Mouse (Mus musculus): ENCODE data around the gene Rfx3.

The Rfx3 gene

DNA sequence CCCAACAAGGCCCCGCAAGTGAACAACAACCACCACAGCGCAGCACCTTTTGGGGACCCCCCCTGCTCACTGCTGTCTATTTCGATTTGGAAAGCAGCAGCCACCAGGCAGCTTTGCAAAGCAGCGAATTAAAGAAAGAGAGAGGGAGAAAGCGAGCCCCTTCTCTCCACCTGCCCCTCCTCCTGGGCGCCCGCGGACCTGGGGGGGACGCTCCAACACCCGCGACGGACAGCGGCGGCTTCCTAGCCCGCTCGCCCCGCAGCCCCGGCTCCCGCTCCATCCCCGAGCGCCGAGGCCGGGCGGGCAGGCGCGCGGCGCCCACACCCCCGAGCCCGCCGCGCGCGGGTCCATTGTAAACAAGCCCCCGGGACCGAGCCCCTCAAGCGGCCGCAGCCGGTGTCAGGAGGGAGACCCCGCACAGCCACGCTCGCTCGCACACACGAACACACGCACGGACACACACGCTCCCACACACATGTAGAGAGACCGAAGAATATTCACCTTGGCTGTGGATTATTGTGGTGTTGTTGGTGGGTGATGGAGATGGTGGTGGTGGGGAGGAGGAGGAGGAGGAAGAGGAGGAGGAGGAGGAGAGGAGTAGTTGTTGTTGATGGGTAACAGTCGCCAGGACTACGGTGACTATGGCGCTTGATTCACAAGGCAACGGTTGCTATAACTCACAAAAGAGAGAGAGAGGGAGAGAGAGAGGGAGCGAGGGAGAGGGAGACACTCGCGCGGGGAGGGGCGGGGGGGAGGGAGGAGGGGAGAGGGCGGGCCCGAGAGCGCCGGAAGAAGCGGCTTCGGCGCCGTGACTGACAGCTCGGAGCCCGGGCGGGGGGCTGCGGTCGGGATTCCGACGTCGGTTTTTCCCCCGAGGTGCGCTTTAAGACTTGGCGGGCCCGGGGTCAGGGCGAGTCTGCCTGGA, at the start of gene Rfx3:
Rfx3 (minus strand) TSS at position 696 of the 925 bp plus-strand sequence.
- CTCF ChIA-PET: interaction anchor here in 1 of 4 experiments (0.6 to 0.7 kb wide), 2 partner anchors 591 to 903 kb away, joined by 4 to 5 read pairs; no protein-coding TSS in a partner anchor

DNA sequence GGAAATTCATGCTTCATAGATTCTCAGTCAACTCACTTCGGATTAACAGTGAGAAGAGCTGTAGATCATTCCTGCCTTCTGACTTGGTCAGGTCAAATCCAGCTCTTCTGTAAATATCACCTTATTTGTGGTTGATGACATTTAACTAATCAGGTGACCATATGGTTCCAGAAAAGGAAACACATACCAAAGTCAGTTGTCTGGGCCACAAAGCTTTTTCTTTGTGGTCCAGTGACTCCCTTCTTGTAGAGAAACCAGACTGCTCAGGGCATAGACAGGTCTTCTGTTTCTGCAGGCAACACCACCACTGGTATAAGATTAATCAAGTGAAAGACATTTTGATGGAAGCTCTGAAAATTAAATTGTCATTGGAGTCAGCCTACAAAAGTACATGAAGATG, 41.1 kb upstream of the Rfx3 start:
- ChIA-PET CTCF (no interaction called here), POLR2A (no interaction called here)

More for the DNA sequence above, at the start of gene Rfx3:
- POLR2A ChIA-PET: interaction anchor here (0.6 to 2.6 kb wide), 96 partner anchors 8 to 1887 kb away, joined by 3 to 44 read pairs (median 4); partner anchors contain the start of genes Pum3 (in 3 of the 4), Vldlr (in 2 of the 4), 9930021J03Rik (in 1 of the 4) and Glis3 (in 1 of the 4)

DNA sequence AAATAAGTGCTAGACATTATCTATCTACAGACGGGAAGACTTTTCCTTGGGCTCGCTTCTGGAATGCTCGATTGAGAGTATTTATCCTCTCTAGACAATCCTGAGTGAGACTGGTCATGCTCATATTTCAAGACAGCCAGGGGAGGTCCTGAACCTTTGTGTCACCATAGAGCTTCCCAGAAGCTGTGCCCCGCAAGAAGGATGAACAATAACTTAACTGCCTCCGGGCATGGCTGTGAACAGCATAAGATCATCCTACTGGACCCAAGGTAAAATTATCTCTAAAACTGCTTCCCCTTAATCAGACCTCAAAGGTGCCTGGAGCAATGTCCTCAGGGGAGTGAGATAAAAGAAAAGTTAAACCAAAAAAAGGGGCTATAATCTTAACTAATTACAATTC, 40.6 kb upstream of the Rfx3 start:
- CTCF ChIA-PET: no interaction called here
- POLR2A ChIA-PET: interaction anchor here in 1 of 4 experiments (0.5 kb wide), 1 partner anchor 36 kb away, joined by 4 read pairs; no protein-coding TSS in a partner anchor

DNA sequence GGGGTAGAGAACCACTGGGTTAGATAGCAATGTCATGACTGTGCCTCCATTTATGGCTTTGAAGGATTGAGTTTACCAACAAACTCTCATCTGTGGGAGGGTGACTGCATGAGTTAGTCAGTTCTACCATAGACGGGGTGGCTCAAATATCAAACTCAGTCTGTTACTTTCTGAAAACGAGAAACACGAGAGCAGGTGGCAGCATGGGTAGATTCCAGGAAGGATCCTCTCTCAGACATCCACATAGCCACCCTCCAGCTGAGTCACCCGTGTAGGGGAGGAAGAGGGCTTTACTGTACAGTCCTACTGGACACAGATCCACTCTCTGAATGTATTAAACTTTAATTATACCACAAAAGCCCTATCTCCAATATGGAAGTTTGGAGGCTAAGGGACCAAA, 38.3 kb upstream of the Rfx3 start:
- POLR2A ChIA-PET: no interaction called here
- CTCF ChIA-PET: no interaction called here

DNA sequence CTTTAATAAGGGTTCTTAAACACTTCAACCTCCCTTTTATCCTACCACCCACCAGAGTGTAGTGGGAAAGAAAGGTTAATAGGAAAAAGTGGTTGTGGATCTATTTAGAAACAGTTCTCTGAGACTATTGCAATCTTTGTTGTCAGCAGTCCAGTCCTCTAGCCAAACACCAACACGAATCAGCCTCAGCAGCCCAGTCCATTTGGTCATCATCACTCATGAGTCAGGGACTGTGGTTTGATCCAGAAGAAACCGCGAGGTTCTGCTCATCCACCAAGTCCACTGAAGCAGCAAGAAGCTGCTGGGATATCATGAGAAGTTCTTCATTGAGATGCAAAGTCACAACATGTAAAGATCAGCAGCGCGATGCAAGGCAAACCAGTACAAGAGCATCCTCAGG, 35.8 kb upstream of the Rfx3 start:
- ChIA-PET CTCF (no interaction called here), POLR2A (no interaction called here)

DNA sequence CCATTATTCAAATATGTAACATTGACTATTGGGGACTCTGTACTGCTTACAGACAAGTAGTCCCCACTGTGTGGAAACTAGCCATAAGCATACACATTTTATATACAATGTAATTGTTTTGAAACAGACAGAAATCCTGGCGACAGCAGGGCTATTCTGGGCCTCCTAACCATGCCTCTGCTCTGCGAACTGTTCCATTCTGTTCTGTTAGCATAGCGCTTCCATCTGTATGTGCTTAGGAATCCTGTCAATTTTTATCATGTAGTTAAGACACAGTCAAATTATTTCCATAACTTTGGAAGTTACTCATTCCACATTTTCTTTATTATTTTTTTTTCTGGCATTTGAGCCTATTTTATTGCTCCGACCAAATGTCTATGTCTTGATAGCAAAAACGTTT, 34.0 kb upstream of the Rfx3 start:
- CTCF ChIA-PET: no interaction called here
- POLR2A ChIA-PET: no interaction called here

DNA sequence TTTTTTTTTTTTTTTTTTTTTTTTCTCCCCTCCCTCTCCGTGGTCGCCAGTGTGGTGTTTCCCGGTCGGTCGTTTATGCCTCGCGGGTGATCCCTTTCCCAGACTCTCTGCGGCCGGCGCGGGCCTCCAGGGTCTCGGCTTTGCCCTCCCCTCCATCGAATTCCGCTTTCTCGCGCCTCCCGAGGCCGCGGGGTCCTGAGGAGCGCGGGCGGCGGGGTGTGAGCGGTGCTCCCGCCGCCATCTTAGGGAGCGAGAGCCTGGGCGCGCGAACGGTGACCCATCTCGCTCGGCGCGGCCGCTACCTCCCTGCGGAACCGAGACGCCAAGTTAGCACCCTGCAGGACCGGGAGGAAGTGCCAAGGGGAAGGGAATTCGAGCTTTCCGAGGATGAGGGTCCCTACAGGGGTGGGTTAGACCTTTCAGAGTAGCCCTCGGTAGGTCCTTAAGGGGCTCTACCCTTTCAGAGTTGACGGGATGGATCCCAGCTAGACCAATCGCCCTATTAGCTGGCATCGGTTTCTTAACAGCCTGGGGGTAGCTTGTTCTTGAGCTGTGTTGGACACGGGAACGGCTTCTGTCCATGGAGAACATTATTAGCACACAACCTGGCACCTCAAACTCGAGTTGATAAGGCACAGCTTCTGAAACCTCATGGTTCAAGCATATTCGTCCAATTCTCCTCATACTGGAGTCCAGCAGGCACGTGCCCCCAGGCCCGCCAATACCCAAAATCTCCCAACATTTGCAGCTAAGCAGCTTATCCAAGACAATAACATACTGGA, 943 bp upstream of the Rfx3 start:
- CTCF ChIA-PET: interaction anchor here in 3 of 4 experiments (0.5 to 0.7 kb wide), 4 partner anchors 182 to 902 kb away, joined by 3 to 5 read pairs (median 4); partner anchors contain the start of gene Pum3 (in 1 of the 3)
- POLR2A ChIA-PET: interaction anchor here (0.5 to 2.6 kb wide), 107 partner anchors 9 to 1886 kb away, joined by 3 to 44 read pairs (median 4); partner anchors contain the start of genes Pum3 (in 3 of the 4), Glis3 (in 2 of the 4), Vldlr (in 2 of the 4) and 9930021J03Rik (in 1 of the 4)

DNA sequence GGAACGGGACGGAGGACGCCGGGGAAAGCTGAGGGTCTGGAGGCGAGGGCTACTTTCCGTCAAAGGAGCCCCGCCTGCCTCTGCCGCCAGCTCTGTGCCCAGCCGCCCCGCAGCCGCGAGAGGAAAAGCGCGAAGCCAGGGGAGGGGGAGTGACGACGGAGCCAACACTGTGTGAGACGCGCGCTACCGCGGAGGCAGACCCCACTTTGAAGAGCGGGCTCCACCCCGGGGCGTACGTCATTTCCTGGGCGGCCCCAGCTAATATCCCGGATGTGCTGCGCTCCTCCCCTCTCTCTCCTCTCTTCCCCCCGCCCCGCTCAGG, 391 bp upstream of the Rfx3 start:
- ChIA-PET CTCF (interaction anchor here in 1 of 4 experiments (0.6 to 0.7 kb wide), 2 partner anchors 592 to 902 kb away, joined by 4 to 5 read pairs; no protein-coding TSS in a partner anchor), POLR2A (interaction anchor here (0.6 to 2.6 kb wide), 102 partner anchors 8 to 1887 kb away, joined by 3 to 44 read pairs (median 4); partner anchors contain the start of genes Pum3 (in 3 of the 4), Glis3 (in 2 of the 4), Vldlr (in 2 of the 4) and 9930021J03Rik (in 1 of the 4))

DNA sequence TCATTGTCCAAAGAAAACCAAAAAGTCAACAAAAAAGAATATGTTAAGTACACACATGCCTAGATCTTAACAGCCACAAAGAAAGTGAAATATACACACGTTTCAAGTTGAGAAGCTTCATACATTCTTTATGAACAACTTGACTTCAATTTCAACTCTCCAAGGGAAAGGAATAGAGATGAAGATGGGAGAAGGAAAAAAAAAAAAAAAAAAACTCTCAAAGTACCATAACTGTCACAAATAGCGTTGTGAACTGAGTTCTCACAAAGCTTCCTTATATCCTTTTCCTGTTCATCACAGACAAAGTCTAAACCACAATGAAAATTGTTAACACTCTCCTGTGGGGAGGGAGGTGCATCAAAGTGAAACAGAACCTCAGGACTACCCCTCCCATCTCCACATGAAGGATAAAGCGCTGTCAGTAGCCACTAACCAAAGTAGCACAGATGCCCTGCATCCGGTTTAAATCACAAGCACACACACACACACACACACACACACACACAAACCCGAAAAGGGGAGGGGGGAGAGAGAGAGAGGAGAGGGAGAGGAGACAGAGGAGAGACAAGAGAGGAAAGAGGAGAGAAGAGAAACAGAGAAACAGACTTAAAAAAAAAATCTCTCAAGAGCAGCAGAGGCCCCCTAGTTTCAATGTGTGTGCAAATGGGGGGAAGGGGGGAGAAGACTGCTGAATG, 1.2 kb downstream of the Rfx3 start:
- ChIA-PET CTCF (no interaction called here), POLR2A (interaction anchor here in 1 of 4 experiments (0.7 kb wide), 1 partner anchor 128 kb away, joined by 3 read pairs; no protein-coding TSS in a partner anchor)

DNA sequence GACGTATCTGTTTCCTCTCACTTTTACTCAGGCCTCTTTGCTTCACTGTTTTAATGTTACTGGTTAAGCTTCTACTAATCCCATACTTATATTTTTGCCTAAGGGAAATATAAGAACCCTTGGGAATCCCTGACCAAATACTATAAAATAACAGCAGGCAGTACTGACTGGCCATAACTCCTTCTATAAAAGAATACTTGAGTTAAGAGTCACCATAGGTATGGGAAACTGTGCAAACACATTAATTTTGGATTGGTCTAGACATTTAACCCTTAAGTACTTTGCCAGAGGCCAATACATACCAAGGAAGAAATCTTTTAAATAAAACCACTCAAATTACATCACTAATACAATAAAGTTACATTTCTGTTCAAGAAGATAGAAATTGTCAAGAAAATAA, 6.8 kb downstream of the Rfx3 start:
- ChIA-PET POLR2A (no interaction called here), CTCF (no interaction called here)

DNA sequence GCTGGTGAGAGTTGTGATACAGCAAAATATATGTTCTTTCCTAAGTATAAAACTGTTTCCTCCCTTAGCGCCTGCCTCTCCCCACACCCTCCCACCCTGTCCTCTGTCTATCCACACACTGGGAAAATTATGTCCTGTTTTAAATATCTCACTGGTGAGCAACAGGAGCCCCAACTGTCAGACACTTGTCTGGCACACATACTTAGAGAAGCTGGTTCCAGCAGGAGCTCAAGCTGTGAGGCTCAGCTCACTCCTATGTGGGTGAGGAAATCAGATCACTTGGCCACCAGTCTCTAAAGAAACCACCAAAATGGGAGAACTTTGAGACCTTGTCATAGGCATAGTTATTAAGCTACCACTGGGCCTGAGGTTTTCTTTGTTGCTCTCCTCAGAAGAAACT, 7.5 kb downstream of the Rfx3 start:
- ChIA-PET POLR2A (interaction anchor here in 2 of 4 experiments (0.7 to 1.2 kb wide), 4 partner anchors 8 to 195 kb away, joined by 3 to 4 read pairs (median 4); no protein-coding TSS in a partner anchor), CTCF (no interaction called here)

DNA sequence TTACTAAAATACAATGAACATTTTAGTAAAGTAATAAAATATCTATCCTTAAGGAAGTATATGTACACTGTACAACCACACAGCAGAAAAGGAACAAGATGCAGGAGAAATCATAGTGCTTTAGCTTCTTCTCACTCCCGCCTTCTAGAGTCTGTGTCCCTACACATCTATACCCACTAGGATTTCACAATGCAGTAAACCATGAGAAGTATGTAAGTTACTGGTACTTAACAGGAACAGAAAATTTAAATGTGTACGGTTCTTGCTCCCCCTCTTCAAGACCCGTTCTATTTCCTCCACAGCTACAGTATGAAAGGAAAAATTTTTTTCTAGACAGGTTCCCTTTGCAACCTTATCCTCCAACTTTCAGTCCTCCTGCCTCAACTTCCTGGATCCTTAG, 8.3 kb downstream of the Rfx3 start:
- POLR2A ChIA-PET: interaction anchor here in 2 of 4 experiments (0.9 to 1.2 kb wide), 2 partner anchors 9 kb away, joined by 4 to 7 read pairs; partner anchors contain the start of gene Rfx3 (in 1 of the 2)
- CTCF ChIA-PET: no interaction called here

DNA sequence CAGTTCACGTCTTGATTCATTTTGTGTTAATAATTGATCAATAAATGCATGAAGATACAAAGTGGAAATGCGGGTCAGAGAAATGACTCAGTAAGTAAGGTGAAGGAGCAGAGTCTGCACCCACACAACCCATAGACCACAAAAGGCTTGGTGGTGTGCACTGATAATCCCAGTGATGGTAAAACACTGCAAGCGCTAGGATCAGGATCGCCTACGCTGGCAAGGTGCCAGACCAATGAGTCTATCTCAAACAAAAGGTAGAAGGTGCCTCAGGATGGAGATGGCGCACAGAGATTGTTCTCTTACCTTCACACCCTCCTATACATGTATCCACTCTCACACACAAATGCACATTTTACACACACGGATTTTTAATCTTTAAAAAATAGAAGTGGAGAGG, 18.2 kb downstream of the Rfx3 start:
- POLR2A ChIA-PET: no interaction called here
- CTCF ChIA-PET: no interaction called here

DNA sequence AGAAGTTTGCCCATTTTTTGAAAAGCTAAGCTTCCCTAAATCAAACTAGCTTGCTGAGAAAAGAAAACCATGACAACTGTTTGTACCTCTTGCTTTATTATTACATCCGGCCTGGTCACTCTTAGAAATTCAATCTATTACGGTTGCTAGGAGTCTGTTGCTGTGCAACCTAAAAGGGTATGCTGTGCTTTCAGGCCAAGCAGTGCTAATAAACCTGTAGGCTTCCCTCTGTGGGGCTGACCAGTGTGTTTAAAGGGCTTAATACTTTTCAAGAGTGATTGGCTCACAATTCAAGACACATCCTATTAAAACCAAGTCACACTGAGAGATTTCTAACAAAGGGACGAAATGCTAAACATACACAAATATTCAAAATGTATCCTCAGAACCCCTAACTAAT, 22.2 kb downstream of the Rfx3 start:
- POLR2A ChIA-PET: interaction anchor here in 1 of 4 experiments (1.2 kb wide), 1 partner anchor 22 kb away, joined by 4 read pairs; the partner anchor contains the start of gene Rfx3
- CTCF ChIA-PET: no interaction called here

DNA sequence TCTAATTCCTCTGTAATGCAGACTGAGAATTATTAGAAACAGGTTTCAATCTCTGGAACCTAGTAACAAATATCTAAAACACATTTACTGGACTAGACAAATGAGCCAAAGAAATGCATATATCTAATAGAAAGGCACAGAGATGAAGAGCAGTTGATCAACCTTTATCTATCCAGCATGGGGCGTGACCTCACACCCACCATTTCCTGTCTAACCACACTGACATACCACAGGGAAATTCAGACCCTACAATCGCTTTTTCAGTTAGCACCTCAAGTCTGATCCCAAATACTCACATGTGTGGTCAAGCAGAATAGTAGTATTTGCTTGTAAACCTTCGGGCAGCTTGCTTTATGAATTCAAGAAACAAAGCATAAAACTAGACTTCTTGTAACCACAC, 43.4 kb downstream of the Rfx3 start:
- POLR2A ChIA-PET: no interaction called here
- CTCF ChIA-PET: interaction anchor here in 1 of 4 experiments (0.6 kb wide), 1 partner anchor 577 kb away, joined by 10 read pairs; no protein-coding TSS in a partner anchor

DNA sequence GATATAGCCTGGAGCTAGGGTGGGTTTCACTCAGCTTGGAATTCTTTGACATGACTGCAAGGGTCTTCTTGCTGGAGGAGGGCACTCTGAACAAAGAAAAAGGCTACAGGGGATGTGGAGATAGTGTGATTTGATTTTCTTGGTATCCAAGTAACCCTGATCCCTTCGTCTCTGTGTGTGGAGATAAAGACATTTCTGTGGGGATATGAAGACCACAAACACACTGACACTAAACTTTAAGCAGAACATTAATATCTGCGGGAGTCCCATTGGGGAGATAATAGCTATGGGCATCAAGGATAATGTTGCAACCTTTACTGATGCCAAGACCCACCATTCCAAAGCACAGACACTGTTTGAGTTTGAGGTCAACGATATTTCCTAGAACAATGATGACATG, 49.7 kb downstream of the Rfx3 start:
- ChIA-PET CTCF (no interaction called here), POLR2A (interaction anchor here in 1 of 4 experiments (1.2 kb wide), 1 partner anchor 50 kb away, joined by 5 read pairs; no protein-coding TSS in a partner anchor)

DNA sequence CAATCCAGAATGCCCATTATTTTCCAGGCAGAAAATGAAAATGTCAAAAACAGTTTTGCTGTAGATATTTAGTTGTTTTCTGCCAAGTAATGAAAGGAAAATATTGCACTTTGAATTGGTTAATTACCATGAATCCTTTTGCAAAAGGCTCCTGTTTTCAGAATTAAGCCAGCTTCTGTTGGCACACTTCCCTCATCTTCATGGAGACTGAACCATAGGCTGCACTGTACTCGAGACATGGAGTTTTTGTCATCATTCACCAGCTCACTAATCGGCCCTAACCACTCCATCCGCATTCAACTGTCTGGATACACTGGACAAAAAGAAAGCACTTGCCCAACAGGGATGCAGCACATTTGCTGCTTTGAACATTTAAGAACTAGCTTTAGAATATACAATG, 75.5 kb downstream of the Rfx3 start:
- ChIA-PET POLR2A (interaction anchor here in 1 of 4 experiments (0.6 to 0.7 kb wide), 2 partner anchors 199 to 388 kb away, joined by 3 read pairs; no protein-coding TSS in a partner anchor), CTCF (no interaction called here)

DNA sequence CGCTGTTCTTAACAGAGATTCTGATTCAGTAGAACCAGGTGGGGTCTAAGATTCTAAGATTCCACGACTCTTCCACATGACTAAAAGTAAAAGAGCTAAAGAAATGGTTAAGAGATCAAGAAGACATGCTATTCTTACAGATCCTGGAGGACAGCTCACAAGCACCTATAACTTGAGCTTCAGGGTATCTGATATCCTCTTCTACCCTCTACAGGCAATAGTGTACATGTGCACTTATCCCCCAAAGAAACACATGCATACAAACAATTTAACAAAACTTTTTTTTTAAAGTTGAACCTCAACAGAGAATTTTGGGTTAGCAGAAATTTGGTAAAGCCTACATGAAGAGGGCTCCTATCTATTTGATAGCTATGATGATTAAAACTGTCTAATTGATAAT, 79.8 kb downstream of the Rfx3 start:
- ChIA-PET CTCF (no interaction called here), POLR2A (interaction anchor here in 1 of 4 experiments (0.6 kb wide), 1 partner anchor 437 kb away, joined by 4 read pairs; no protein-coding TSS in a partner anchor)

DNA sequence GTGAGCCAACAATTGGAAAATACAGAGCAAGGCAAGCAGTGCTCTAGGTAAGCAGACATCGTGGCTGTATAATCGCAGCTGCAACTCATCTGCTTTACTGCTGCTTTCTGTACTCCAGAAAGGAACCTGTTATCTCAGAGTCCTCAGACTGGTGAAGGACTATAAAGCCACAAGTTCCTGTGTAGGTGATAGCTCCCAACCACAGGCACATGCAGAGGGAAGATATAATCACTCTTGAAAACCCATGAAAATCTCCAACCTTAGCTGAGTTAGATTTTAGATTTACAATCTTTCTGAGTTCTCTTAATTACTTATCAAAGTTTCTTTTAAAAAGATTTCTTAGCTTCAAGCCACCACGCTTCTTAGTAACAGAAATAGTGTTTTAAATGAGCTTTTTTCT, 84.6 kb downstream of the Rfx3 start:
- POLR2A ChIA-PET: no interaction called here
- CTCF ChIA-PET: no interaction called here
